Mouse (Mus musculus) G1E (cell line): Measurements from ENCODE around the gene Adgra3.

Experiments used
- CTCF ChIP-seq: IDR thresholded peaks from 2 replicates; pipeline ENCODE4 v1.5.1; 2012; ENCODE audit warnings: low read depth, low read length, inconsistent platforms, mixed read lengths
- GATA1 ChIP-seq: IDR thresholded peaks from 2 replicates; pipeline ENCODE4 v1.6.1; 2012; ENCODE audit warnings: borderline replicate concordance, low read length, inconsistent platforms, mixed read lengths
- POLR2AphosphoS5 ChIP-seq: IDR thresholded peaks from 2 replicates; pipeline ENCODE4 v1.6.1; 2012; ENCODE audit warnings: low read depth, low read length, inconsistent platforms; ENCODE audit not compliant: insufficient replicate concordance
- TAL1 ChIP-seq: conservative IDR thresholded peaks from 2 replicates; pipeline ENCODE4 v1.6.1; 2012; ENCODE audit warnings: low read depth, low read length, inconsistent platforms, mixed read lengths

DNA sequence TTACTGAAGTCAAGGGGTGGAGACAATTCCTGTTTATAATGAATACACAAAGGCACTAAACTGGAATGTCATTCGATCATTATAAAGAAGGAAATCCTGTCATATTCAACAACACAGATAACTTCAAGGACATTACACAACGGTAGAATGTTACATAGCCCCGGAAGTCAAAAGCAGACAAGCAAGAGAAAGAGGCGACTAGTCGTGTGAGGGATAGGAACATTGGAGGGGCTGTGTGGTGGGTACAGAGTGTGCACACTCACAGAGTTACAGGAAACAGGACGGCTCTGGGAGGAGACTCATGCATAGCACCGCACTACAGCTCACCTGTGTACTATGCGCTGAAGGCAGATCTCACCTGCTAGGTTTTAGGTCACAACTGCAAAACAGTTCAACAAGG is 89.1 kb downstream of the Adgra3 start:
- TF ChIP-seq CTCF (no peak), TAL1 (no peak), GATA1 (no peak), POLR2AphosphoS5 (no peak)
